Mouse (Mus musculus) lung, adult 2 months (tissue): ENCODE results near the gene Anxa6.

Experiments used
- CTCF ChIP-seq: fragments of 200-500 bp; IDR thresholded peaks from 2 replicates; pipeline ENCODE4 v1.5.1; 2011; ENCODE audit warnings: mild to moderate bottlenecking, low read length, control low read depth; ENCODE audit not compliant: insufficient read depth
- POLR2A ChIP-seq: fragments of 200-500 bp; IDR thresholded peaks from 2 replicates; pipeline ENCODE4 v1.6.1; 2011; ENCODE audit warnings: low read depth, mild to moderate bottlenecking, control low read depth, low read length, borderline replicate concordance; ENCODE audit errors: extremely low read depth

DNA sequence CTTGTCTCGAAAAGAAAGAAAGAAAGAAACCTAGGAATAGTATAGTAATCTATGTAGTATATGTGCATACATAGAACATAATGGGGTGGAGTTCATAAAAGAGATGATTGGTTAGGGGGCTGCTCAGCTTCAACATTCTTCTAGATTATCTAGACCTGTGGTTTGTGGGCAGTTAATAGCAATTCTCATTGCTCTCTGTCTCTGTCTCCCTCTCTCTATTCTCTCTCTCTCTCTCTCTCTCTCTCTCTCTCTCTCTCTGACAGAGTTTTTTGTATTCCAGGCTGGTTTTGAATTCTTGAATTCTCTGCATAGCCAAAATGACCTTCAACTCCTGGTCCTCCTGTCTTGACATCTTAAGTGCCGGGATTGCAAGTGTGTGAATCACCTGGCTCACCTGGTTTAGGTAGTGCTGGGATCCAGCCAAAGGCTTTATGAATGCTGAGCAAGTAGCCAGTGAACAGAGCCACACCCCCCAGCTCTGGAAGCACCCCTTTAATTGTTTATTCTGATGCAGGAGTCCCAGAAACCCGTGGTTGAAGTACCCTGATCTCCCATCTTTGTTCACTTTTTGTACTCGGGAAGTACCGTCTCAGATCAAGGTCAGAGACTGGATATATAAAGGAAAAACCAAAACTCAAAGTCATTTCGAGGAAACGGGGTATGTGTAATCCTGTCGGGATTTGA is 61.7 kb downstream of the Anxa6 start:
- no peak for TF ChIP-seq CTCF
- no peak for TF ChIP-seq POLR2A
